Mouse (Mus musculus): ENCODE measurements around the gene Ank3. TPM values are rescaled to one million over a fixed set of nuclear protein-coding genes. Genes with fewer than 3 reads are reported as not detected.

The Ank3 gene
- polyA plus RNA-seq, 1 experiment from 2014 or later = 48.9 TPM

DNA sequence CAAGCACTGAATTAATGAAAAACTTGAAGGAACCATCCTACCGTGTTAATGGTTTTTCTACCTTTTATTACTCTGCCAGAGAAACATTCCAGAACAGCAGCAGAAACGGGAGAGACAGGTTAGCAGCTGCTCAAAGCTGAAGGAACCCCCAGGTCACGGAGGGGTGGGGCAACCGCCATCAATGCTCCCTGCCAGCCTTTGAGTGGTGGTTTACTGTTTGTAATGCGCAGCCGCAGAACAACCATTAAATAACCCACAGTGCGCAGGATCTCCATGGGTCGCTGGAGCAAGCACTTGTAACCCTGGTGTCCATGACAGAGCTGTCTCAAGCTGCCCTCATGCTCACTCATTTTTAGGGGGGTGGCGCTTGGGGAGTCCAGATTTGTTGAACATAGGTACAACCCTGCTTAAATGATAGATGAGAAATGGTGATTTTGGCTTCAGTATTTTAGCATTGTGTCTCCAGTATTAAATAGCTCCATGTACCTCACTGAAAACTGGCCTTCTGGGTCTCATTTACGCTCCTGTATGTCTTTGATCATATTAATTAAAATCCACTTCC is 133.7 kb downstream of the Ank3 start:
- Histone ChIP-seq H3K27ac (ENCODE audit: low read depth, low read length) (no peak overlapping the region), H3K4me2 (no peak overlapping the region), H3K9me3 (replicated peaks; ENCODE audit: control insufficient read depth, low read length) (no peaks in the 10 kb centered on the region), H3K4me3 (ENCODE audit: low read depth, low read length) (no peak overlapping the region), H3K4me1 (ENCODE audit: control insufficient read depth, insufficient read depth, low read length) (no peaks in the 10 kb centered on the region; the same call in 1 of the 2 replicates), H3K36me3 (ENCODE audit: control insufficient read depth, insufficient read depth, low read length) (no peaks in the 10 kb centered on the region), H3K9ac (ENCODE audit: low read depth, low read length) (no peak overlapping the region), H3K27me3 (ENCODE audit: control insufficient read depth, insufficient read depth, low read length) (no peaks in the 10 kb centered on the region)
- ATAC-seq (replicated peaks; ENCODE audit: insufficient number of reproducible peaks, low FRiP score, low TSS enrichment) = no peak
- WGBS (ENCODE audit: insufficient replicate concordance) = 78% methylated on average over 10 of the region's 10 CpGs

DNA sequence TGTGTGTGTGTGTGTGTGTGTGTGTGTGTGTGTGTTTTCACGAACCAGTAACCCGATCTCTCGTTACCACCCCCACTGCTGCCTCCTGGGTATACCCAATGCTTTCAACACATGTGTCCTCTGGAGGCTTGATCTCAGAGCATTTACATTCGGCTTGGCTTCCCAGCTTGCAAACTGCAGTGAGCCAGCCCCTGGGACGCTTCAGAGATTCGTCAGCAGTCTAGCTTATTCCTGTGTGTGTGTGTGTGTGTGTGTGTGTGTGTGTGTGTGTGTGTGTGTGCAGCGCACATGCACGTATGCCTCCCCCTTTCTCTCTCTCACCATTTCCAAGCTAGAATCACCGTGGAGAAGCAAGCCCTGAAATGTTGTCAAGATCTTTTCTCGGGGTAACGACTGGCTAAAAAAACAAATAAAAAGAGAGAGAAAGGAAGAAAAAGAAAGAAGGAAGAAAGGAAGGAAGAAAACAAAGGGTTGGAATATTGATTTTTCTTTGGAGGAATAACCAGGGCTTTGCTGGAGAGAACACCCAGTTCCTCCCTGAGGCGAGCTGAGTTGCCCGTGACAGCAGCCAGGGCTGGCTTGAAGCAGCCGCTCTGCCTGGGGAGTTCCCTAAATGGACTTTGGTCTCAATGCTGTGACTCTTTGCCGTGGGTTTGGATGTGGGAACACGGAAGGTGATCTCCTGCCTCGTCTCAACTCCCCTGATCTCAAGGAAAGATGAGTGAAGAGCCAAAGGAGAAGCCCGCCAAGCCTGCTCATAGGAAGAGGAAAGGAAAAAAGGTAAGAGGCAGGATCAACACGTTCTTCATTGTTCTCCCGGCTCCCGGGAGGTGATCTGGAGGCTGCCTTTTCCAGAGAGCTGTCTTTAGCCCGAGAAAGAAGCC is 135.2 kb downstream of the Ank3 start:
- peak overlapping the region; percentile 62 for H3K4me3 ChIP-seq (ENCODE audit: low read depth, low read length)
- H3K4me2 ChIP-seq = peak overlapping the region; percentile 70
- no peaks in the 10 kb centered on the region for H3K9me3 ChIP-seq (replicated peaks; ENCODE audit: control insufficient read depth, low read length)
- H3K4me1 ChIP-seq (ENCODE audit: control insufficient read depth, insufficient read depth, low read length) = no peaks in the 10 kb centered on the region; the same call in 1 of the 2 replicates
- no peaks in the 10 kb centered on the region for H3K27me3 ChIP-seq (ENCODE audit: control insufficient read depth, insufficient read depth, low read length)
- no peaks in the 10 kb centered on the region for H3K36me3 ChIP-seq (ENCODE audit: control insufficient read depth, insufficient read depth, low read length)
- peak overlapping the region; percentile 80 for H3K9ac ChIP-seq (ENCODE audit: low read depth, low read length)
- ATAC-seq (replicated peaks; ENCODE audit: insufficient number of reproducible peaks, low FRiP score, low TSS enrichment) = peak; percentile 68
- peak overlapping the region; percentile 92 for H3K27ac ChIP-seq (ENCODE audit: low read depth, low read length)
- under 1% methylated on average over 22 of the region's 22 CpGs for WGBS (ENCODE audit: insufficient replicate concordance)

DNA sequence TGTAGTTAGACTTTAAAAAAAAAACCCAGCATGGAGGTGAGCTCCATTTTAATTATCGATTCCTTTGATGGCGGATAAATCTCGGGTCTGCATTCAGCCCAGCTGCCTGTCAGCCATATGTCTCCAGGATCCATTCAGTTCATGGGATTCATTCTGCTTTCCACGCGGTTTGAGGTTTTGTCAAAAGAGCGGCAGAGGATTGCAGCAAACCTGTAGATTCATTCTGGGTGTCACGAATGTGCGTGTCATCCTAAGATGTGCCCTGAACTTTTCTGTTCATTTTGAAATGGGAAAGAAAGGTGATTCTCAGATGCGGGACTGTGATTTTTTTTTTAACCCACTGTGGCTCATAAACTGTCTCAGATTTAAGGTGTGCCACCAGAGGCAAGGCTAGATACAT is 136.1 kb downstream of the Ank3 start:
- no peaks in the 10 kb centered on the region for H3K27me3 ChIP-seq (ENCODE audit: control insufficient read depth, insufficient read depth, low read length)
- peak overlapping the region; percentile 92 for H3K27ac ChIP-seq (ENCODE audit: low read depth, low read length)
- WGBS (ENCODE audit: insufficient replicate concordance) = 40% methylated on average over 9 of the region's 9 CpGs
- H3K4me2 ChIP-seq = peak overlapping the region; percentile 70
- peak overlapping the region; percentile 62 for H3K4me3 ChIP-seq (ENCODE audit: low read depth, low read length)
- H3K9ac ChIP-seq (ENCODE audit: low read depth, low read length) = peak overlapping the region; percentile 80
- no peaks in the 10 kb centered on the region for H3K4me1 ChIP-seq (ENCODE audit: control insufficient read depth, insufficient read depth, low read length)
- H3K9me3 ChIP-seq (replicated peaks; ENCODE audit: control insufficient read depth, low read length) = no peaks in the 10 kb centered on the region
- no peaks in the 10 kb centered on the region for H3K36me3 ChIP-seq (ENCODE audit: control insufficient read depth, insufficient read depth, low read length)
- ATAC-seq (replicated peaks; ENCODE audit: insufficient number of reproducible peaks, low FRiP score, low TSS enrichment) = no peak

DNA sequence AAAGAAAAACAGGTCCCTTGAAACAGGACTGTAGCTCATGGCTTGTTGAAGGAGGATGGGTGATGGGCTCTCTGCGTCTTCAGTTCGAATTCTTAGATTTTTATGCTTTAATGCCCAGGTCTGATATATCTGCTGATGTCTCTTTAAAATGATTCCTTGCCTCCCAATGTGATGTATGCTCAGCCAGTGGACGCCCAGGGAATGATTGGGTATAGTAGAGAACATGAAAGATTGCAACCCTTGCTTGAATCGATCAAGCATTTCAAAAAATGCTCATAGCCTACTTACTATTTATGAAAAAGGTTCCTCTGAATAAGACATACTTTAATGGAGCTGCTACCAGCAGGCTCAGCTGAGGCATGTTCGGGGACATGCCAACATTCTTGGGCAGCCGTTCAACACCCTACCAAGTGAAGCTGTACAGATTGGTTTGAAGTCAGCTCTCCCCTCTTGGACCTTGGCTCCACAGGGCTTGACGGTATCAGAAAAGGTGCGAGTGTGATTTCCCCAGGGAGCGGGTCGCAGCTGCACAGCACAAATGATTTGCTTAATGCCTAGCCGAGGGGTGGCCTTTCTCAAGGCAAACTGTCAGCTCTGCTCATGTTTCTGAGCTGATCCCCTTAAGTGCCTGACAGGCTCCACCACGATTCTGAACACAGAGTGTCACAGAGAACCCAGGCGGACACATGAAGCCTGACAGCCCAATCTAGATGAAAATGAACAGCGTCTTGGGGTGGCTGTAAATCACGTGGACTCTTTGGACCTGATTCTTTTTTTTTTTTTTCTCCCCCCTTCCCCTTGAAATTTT is 136.8 kb downstream of the Ank3 start:
- Histone ChIP-seq H3K4me3 (ENCODE audit: low read depth, low read length) (peak overlapping the region; percentile 62), H3K9me3 (replicated peaks; ENCODE audit: control insufficient read depth, low read length) (no peaks in the 10 kb centered on the region), H3K4me1 (ENCODE audit: control insufficient read depth, insufficient read depth, low read length) (no peaks in the 10 kb centered on the region), H3K4me2 (peak overlapping the region; percentile 70), H3K36me3 (ENCODE audit: control insufficient read depth, insufficient read depth, low read length) (no peaks in the 10 kb centered on the region), H3K9ac (ENCODE audit: low read depth, low read length) (peak overlapping the region; percentile 80), H3K27me3 (ENCODE audit: control insufficient read depth, insufficient read depth, low read length) (no peaks in the 10 kb centered on the region), H3K27ac (ENCODE audit: low read depth, low read length) (peak overlapping the region; percentile 68)
- 30% methylated on average over 15 of the region's 15 CpGs for WGBS (ENCODE audit: insufficient replicate concordance)
- no peak for ATAC-seq (replicated peaks; ENCODE audit: insufficient number of reproducible peaks, low FRiP score, low TSS enrichment)

DNA sequence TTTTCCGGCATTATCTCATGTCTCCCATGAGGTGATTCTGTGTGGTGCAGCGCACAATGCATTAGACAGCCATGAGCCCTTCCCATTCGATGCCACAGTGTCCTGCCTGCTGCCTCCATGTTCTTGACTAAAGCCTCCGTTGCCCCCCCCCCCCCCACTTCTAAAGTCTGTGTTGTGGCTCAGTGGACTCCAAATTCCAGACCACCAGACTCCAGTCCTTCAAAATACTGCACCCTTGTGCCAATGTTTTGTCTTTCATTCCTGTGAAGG is 137.3 kb downstream of the Ank3 start:
- Histone ChIP-seq H3K4me1 (ENCODE audit: control insufficient read depth, insufficient read depth, low read length) (no peaks in the 10 kb centered on the region), H3K9ac (ENCODE audit: low read depth, low read length) (peak overlapping the region; percentile 80), H3K36me3 (ENCODE audit: control insufficient read depth, insufficient read depth, low read length) (no peaks in the 10 kb centered on the region), H3K27me3 (ENCODE audit: control insufficient read depth, insufficient read depth, low read length) (no peaks in the 10 kb centered on the region), H3K27ac (ENCODE audit: low read depth, low read length) (peak overlapping the region; percentile 68), H3K9me3 (replicated peaks; ENCODE audit: control insufficient read depth, low read length) (no peaks in the 10 kb centered on the region), H3K4me2 (peak overlapping the region; percentile 70), H3K4me3 (ENCODE audit: low read depth, low read length) (peak overlapping the region; percentile 62)
- ATAC-seq (replicated peaks; ENCODE audit: insufficient number of reproducible peaks, low FRiP score, low TSS enrichment) = no peak
- WGBS (ENCODE audit: insufficient replicate concordance) = 41% methylated on average over 4 of the region's 4 CpGs

DNA sequence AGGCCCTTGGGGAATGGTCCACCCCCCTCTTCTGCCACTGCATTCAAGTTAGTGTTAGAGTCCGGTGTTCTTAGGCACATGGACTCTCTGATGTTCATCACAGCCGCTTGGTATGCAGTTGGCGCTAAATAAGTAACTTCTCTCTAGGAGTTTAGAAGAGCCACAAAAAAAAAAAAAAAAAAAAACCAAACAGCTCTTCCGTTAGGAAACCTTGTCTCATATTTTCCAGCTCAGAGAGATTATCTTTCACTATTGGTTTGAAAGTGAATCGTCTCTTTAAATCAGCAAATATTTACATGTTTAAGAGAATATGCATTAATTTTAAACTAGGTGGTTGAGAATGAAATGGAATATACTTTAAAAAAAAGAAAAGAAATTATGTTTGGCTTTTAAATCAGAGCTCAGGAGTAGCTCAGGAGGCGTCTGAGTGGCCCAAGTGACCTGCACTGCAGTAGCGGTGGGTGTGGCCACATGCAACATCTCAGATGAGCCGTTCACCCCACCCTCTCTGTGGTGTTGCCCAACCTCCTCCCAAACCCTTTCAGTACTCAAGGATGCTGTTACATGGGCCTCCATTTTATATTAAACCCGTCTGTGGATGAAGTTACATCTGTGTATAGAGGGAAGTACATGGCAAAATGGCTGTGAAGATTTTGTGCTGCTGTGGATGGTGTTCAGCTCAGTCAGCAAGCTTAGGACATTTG is 138.0 kb downstream of the Ank3 start:
- Histone ChIP-seq H3K4me2 (peak overlapping the region; percentile 70), H3K9ac (ENCODE audit: low read depth, low read length) (peak overlapping the region; percentile 80; the same call in 1 of the 2 replicates), H3K36me3 (ENCODE audit: control insufficient read depth, insufficient read depth, low read length) (no peaks in the 10 kb centered on the region), H3K9me3 (replicated peaks; ENCODE audit: control insufficient read depth, low read length) (no peaks in the 10 kb centered on the region), H3K4me3 (ENCODE audit: low read depth, low read length) (peak overlapping the region; percentile 62), H3K27ac (ENCODE audit: low read depth, low read length) (peak overlapping the region; percentile 68), H3K27me3 (ENCODE audit: control insufficient read depth, insufficient read depth, low read length) (no peaks in the 10 kb centered on the region), H3K4me1 (ENCODE audit: control insufficient read depth, insufficient read depth, low read length) (no peaks in the 10 kb centered on the region)
- ATAC-seq (replicated peaks; ENCODE audit: insufficient number of reproducible peaks, low FRiP score, low TSS enrichment) = no peak
- WGBS (ENCODE audit: insufficient replicate concordance) = 52% methylated on average over 9 of the region's 9 CpGs

DNA sequence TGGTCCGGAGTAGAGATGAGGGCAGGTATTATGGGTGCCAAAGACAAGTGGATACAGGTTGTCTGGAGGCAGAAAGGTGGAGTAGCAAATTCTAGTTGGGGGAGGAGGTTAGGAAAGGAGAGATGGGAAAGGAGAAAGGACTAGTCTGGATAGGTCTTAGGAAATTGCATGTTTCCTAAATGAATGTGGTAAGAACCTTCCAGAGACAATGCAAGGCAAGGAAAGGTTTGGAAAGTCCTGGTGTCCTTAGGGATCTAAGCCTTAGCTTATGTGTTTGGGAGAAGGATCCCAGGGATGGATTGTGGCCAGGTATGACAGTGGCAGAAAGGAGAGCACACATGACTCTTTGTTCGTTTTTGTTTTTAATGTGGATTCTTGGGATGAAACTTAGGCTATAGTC is 139.7 kb downstream of the Ank3 start:
- no peak for ATAC-seq (replicated peaks; ENCODE audit: insufficient number of reproducible peaks, low FRiP score, low TSS enrichment)
- Histone ChIP-seq H3K27me3 (ENCODE audit: control insufficient read depth, insufficient read depth, low read length) (no peaks in the 10 kb centered on the region), H3K9me3 (replicated peaks; ENCODE audit: control insufficient read depth, low read length) (no peaks in the 10 kb centered on the region), H3K36me3 (ENCODE audit: control insufficient read depth, insufficient read depth, low read length) (no peaks in the 10 kb centered on the region), H3K4me1 (ENCODE audit: control insufficient read depth, insufficient read depth, low read length) (no peaks in the 10 kb centered on the region), H3K27ac (ENCODE audit: low read depth, low read length) (no peak overlapping the region), H3K9ac (ENCODE audit: low read depth, low read length) (no peak overlapping the region), H3K4me2 (no peak overlapping the region), H3K4me3 (ENCODE audit: low read depth, low read length) (no peak overlapping the region)
- WGBS (ENCODE audit: insufficient replicate concordance) = 85% methylated on average over 2 of the region's 2 CpGs

DNA sequence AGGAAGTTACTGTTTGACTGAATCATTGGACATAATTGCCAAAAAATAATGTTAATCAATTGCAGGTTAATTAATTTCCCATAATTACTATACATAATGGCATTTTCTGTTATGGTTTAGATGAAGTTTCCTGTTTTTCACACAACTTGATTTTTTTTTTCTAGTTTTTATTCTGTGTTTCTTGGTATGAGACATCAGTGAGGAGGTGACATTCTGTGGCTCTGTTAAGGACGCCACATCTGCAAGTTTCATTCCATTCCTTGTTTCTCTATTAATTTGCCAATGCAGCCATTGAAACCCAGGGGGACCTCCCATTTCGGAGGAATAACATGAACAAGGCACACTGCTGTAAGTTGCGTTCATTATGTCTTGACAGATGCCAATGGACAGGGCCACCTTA is 143.9 kb downstream of the Ank3 start:
- ATAC-seq (replicated peaks; ENCODE audit: insufficient number of reproducible peaks, low FRiP score, low TSS enrichment) = no peak
- no peaks in the 10 kb centered on the region for H3K36me3 ChIP-seq (ENCODE audit: control insufficient read depth, insufficient read depth, low read length)
- no peak overlapping the region for H3K9ac ChIP-seq (ENCODE audit: low read depth, low read length)
- H3K27ac ChIP-seq (ENCODE audit: low read depth, low read length) = no peak overlapping the region
- H3K9me3 ChIP-seq (replicated peaks; ENCODE audit: control insufficient read depth, low read length) = no peaks in the 10 kb centered on the region
- 86% methylated on average over 3 of the region's 3 CpGs for WGBS (ENCODE audit: insufficient replicate concordance)
- H3K4me1 ChIP-seq (ENCODE audit: control insufficient read depth, insufficient read depth, low read length) = peaks cover 6% of the 10 kb centered on the region
- H3K4me3 ChIP-seq (ENCODE audit: low read depth, low read length) = no peak overlapping the region
- no peaks in the 10 kb centered on the region for H3K27me3 ChIP-seq (ENCODE audit: control insufficient read depth, insufficient read depth, low read length)
- H3K4me2 ChIP-seq = no peak overlapping the region
